Mouse (Mus musculus) monocyte, adult 2 months (primary cell): Measurements from ENCODE around the gene Nasp.
"Not testable (repeated sequence)": the region's sequence is repeated elsewhere in the genome, so short reads cannot be mapped to it uniquely, and the experiment has no call there.

Experiments used
- DNase-seq, 2 experiments: peaks; one replicate each; pipeline ENCODE4 v3.0.0; 2022; ENCODE audit warnings: low spot score in 2 of 2, low read depth in 1 of 2

The Nasp gene

DNA sequence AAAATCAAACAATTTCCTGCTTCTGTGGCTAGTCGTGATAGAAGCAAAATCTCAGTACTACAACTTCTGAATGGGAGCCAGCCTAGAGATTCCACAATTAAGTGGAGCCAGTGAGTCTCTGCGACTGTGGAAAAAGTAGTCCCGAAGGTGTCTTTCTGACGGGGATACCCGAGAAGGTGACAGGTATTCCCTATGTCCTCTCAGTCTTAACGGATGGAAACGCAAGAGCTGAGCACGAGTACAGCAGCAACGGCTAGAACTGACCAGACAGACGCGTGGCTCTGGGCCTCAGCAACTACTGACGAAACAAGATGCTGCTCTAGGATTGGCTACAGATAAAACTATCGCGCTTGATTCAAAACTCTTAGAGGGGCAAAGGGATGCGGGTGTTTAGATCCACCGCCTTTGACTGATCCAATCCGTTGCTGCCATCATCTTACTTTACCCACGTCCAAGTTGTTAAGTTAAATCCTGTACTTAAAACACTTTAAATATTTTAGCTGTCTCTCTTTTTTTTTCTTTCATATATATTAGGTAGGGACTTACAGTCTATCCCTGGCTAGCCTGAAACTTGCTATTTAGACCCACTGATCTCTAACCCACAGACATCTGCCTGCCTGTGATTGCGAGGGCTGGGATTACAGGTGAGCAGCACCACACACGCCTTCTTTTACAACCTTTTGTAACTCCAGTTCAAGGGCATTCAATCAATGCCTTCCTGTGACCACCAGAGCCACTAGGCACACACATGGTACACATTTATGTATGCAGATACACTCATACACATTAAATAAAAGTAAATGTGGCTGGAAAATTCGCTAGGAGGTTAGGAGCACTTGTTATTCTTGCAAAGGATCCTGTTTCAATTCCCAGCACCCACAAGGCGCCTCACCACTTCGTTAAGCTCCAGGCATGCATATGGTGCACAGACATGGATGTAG is at the start of gene Nasp:
Gene Nasp (minus strand): TSS at position 220 of the 941 bp plus-strand sequence.
- peak; percentile 54 to 75 for DNase-seq

GRCm38 (mm10) chr4:116676027-116676426 is 48.3 kb upstream of the Nasp start:
- DNase-seq, result no peak

- not testable (repeated sequence) for DNase-seq
Measured at GRCm38 (mm10) chr4:116674761-116675160, 47.0 kb upstream of the Nasp start.

GRCm38 (mm10) chr4:116672785-116673184 is 45.0 kb upstream of the Nasp start:
- DNase-seq, result peak; percentile 56 to 61

GRCm38 (mm10) chr4:116669291-116669690 is 41.5 kb upstream of the Nasp start:
- DNase-seq, result no peak

- peak; percentile 25 to 55 for DNase-seq
Measured at GRCm38 (mm10) chr4:116668145-116668544, 40.4 kb upstream of the Nasp start.

DNA sequence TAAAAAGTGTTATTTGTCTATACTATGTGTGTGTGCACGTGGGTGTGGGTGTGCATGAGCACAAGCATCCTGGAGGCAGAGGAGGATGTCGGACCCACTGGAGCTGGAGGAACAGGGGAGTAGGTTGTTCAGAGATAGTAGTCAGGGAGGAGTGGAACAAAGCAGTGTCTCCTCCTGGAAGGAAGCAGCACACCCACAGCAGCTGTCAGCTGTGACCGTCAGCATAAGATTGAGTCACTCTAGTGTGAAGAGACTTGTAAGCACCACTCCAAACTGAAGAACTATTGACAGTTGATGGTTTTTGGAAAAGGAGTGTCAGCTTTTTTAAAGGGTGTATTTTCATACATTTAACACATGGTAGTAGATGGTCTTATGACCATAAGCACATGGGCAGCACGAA is 38.9 kb upstream of the Nasp start:
- no peak for DNase-seq

DNA sequence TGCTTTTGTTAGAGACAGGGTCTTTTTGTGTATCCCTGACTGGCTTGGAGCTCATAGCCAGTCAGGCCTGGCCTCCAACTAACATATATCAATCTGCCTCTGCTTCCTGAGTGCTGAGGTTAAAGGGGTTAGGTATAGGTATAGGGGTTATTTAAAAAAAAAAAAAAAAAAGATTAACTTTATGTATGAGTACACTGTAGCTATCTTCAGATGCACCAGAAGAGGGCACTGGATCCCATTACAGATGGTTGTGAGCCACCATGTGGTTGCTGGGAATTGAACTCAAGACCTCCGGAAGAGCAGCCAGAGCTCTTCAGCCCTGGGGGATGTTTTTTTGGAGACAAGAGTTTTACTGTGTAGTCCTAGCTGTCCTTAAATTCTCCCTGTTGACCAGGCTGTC is 34.3 kb upstream of the Nasp start:
- DNase-seq, result no peak

GRCm38 (mm10) chr4:116660829-116661228 is 33.1 kb upstream of the Nasp start:
- no peak for DNase-seq

- not testable (repeated sequence) for DNase-seq
Measured at GRCm38 (mm10) chr4:116659916-116660315, 32.2 kb upstream of the Nasp start.

DNA sequence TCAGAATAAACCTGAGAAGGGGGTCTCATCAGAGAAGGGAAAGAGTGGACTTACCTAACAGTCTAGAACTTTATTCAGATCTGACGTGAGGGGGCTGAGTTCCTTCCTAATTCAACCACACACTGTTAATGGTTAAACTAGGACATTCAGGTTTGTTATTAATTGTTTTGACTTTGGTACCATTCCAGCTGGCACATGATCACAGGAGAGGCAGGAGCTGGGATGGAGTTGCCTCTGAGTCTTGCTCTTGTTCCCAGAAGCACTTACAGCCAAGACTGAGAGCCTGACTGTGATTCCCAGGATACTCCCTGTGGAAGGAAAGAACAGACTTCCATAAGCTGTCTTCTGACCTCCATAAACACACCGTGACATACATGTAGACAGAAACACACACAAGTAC is 31.7 kb upstream of the Nasp start:
- DNase-seq, result no peak

DNA sequence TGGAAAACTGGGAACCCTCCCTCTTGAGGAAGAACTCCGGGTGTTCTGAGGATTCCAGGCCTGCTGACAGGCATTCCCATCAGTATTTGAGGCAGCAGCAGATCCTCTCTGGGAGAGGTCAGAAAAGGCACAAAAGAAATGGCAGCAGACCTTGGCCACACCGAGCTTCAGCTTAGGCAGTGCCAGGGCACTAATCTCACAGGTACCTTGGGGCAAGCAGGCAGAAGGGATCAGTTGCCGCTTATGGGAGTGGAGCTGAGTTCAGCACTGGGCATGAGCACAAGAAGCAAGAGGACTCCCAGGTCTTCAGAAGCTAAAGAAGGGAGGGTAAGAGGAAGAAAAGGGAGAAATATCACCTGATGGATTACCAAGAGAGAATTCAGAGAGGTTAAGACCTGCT is 30.2 kb upstream of the Nasp start:
- no peak for DNase-seq

DNA sequence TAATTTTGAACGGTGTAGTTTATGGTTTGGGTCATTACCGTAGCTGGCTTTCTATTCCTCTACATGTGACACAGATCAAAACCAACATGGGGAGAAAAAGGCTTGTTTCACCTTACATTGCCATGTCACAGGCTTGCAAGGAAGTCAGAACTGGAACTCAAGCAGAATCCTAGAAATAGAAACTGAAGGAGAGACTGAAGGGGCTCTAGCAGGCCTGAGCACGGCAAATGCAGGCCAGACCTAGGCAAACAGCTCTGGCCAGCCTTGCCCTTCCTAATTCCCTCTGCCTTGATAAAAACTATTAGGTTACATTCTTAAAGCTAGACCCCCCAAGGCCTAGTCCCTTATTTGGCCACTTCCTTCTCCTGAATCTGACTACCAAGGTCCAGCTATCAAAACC is 27.9 kb upstream of the Nasp start:
- no peak for DNase-seq

DNA sequence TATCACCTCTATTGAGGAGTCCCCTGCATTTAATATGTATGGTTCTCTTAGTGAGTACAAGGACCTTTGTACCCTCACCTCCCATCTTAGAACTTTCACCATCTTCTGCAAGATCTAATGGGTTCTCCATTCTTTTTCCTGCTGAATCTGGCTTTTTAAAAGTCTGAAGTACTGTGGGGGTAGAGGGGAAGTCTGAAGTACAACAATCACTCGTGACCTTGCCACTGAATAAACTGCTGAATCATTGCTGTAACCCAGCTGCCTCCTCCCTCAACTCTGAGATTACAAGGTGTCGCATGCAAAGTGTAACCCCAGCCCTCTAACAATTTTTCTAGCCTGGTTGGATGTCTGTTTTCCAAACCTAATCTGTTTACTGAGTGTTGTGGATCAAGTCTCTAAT is 27.4 kb upstream of the Nasp start:
- no peak for DNase-seq

DNA sequence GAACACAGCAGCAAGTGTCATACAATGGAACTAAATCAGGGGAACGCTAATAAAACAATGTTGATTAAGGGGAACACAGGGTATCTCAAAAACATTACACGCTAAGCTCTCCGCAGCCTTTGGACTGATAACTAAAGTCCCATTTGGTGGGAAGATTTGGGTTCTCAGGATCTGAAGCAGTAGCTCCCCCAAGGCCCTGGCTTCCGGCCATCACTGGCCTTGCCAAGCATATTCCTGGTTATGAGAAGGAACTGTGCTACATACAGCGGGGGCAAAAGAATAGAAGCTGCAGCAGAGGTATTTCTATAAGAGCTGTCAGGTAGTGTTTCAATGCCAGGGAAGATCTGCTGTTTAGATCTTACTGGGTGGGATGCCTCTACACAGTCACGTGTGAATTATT is 25.5 kb upstream of the Nasp start:
- DNase-seq, result no peak

- DNase-seq, result no peak
Measured at GRCm38 (mm10) chr4:116651797-116652135, 24.0 kb upstream of the Nasp start.

GRCm38 (mm10) chr4:116650924-116651796 is 23.4 kb upstream of the Nasp start, which contains the start of gene Akr1a1:
Gene Akr1a1 (minus strand): TSS chr4:116651680.
- peak; percentile 50 to 66 for DNase-seq

GRCm38 (mm10) chr4:116650365-116650764 is 22.6 kb upstream of the Nasp start:
- no peak for DNase-seq

DNA sequence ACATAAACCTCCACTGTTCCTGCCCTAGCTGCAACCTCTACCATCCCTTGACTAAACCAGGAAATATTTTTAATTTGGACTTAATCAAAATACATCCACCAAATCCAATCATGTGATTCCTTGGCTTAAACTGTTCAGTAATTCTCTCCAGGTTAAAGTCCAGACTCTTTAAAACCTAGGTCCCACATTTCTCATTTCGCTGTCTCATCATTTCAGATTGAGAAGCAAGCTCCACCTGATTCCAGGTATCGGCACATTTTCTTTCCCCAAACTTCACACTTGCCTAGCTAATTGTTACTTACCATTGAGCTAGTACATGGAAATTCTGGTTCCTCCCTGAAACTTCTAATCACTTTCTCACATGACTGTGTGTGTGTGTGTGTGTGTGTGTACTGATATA is 21.7 kb upstream of the Nasp start:
- no peak for DNase-seq

DNA sequence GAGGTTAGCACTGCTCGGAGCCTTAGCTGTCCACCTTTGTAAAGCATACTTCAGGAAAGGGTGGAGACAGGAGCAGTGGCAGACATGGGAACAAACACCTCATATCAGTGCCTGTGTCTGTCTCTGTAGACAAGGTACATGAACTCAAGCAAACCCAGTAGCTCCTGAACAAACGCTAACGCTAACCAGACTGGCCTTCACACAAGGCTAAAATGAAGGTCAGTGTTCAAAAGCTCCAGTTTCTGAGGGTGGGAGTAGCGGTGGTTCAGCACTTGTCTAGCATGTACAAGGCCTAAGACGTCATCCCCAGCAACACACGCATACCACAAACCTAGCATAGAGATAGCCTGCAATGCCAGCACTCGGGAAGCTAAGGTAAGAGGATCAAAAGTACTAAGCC is 17.9 kb upstream of the Nasp start:
- DNase-seq, result no peak

DNA sequence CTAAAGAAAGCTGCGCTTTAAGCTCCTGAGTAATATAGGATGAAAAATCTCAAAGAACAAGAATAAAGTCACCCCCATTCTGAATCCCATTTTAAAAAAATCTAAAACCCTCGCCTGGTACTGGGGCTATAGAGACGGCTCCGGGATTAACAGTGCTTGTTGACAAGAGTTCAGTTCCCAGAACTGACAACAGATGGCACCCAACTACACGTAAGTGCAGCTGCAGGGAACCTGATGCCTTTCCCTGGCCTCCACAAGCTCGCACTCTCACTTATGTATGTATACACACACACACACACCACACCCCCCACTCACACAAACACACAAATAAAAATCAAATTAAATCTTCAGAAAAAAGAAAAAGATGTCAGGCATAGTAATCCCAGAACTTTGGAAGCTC is 16.6 kb upstream of the Nasp start:
- DNase-seq, result no peak

- no peak for DNase-seq
Measured at GRCm38 (mm10) chr4:116642071-116642470, 14.3 kb upstream of the Nasp start.
